Mouse (Mus musculus) testis, adult 2 months (tissue): ENCODE results near the gene Ppp1r10.

Source experiments
- CTCF ChIP-seq: fragments of 200-500 bp; IDR thresholded peaks from 2 replicates; pipeline ENCODE4 v1.5.1; 2012; ENCODE audit warnings: low read depth, mild to moderate bottlenecking, inconsistent platforms, low read length, moderate library complexity; ENCODE audit not compliant: control insufficient read depth, insufficient read depth, insufficient replicate concordance
- POLR2A ChIP-seq: fragments of 200-500 bp; IDR thresholded peaks from 2 replicates; pipeline ENCODE4 v1.6.1; 2012; ENCODE audit warnings: low read depth, mild to moderate bottlenecking, inconsistent platforms, low read length, moderate library complexity; ENCODE audit not compliant: control insufficient read depth

DNA sequence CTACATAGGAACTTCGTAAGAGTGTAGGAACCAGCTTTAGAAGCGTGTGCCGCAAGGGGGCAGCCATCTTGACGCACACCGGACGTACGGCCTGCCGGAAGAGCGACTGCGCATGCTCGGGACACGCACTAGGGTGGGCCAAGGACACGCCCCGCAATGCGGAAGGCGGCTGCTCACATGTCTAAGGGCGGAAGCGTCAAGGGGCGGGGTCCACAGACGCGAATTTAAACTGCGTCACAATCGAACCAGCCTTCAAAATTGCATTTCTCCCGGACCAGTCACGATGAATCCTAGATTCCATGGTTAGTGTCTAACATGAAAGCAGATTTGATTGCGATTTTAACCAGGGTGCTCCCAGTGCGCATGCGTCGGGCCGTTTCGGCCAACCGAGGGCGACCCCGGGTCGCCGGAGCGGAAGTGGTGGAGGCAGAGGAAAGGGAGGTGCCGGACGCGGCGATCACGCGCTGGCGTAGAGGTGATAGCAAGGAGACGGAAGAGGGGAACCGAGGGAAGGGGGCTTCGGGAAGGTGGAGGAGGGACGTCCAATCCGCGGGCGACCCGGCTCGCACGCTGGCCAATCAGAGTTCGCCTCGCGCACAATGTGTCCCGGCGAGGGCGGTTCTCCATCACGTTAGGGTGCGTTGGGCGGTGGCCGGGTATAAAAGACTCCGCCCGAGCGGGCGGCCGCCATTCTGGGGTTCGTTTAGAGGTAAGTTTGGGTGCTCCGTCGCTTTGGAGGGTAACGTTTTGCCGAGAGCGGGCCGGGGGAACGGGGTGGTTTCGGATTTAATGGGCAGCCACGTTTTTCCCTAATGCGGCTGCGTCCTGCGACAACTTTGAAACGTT lies at the start of gene Ppp1r10, which contains the start of gene Mrps18b:
- TF ChIP-seq CTCF (peak; percentile 24; the same call in 1 of the 2 replicates), POLR2A (peak; percentile 98)
